Mouse (Mus musculus) brown adipose tissue, adult 24 weeks (tissue): ENCODE measurements at regions not wholly inside any gene's neighbourhood (a gene's known extent, or its start where the extent isn't known, plus 50 kb on each side); places are given as distances from the start of the nearest gene placed in this dataset.

Experiments used
- H3K27ac ChIP-seq: fragments of 200-500 bp; replicated peaks from 2 replicates; pipeline ENCODE4 v1.5.1; 2012; ENCODE audit warnings: low read depth, mild to moderate bottlenecking, low read length
- H3K4me1 ChIP-seq: fragments of 200-500 bp; 2 replicates; pipeline ENCODE4 v1.6.1; 2012; ENCODE audit warnings: low read length, mixed read lengths; ENCODE audit not compliant: control insufficient read depth, insufficient read depth, insufficient read length
- H3K4me3 ChIP-seq: fragments of 200-500 bp; 2 replicates; pipeline ENCODE4 v1.5.1; 2012; ENCODE audit warnings: low read depth, mild to moderate bottlenecking, low read length, moderate library complexity; ENCODE audit not compliant: insufficient read depth

DNA sequence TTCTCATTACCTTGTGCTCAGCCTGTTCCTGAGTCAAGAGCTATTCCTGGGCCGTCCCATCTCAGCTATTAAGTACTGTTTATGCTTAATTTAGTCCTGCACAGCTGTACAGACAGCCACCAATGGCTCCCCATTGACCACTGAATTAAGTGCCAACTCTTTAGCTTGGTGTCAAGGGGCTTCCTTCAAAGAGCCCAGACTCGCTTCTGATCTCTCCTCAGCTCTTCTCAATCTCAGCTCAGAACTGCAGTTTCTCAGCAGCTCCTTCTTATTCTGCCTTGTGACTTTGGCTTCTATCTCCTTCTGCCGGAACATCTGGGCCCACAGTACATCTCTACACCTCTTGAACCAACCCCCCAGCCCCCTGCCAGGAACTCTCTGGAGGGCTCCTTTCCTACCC lies 290.0 kb upstream of the Gm10131 start:
- Histone ChIP-seq H3K4me1 (no peaks in the 10 kb centered on the region), H3K27ac (no peak overlapping the region), H3K4me3 (no peak overlapping the region)

DNA sequence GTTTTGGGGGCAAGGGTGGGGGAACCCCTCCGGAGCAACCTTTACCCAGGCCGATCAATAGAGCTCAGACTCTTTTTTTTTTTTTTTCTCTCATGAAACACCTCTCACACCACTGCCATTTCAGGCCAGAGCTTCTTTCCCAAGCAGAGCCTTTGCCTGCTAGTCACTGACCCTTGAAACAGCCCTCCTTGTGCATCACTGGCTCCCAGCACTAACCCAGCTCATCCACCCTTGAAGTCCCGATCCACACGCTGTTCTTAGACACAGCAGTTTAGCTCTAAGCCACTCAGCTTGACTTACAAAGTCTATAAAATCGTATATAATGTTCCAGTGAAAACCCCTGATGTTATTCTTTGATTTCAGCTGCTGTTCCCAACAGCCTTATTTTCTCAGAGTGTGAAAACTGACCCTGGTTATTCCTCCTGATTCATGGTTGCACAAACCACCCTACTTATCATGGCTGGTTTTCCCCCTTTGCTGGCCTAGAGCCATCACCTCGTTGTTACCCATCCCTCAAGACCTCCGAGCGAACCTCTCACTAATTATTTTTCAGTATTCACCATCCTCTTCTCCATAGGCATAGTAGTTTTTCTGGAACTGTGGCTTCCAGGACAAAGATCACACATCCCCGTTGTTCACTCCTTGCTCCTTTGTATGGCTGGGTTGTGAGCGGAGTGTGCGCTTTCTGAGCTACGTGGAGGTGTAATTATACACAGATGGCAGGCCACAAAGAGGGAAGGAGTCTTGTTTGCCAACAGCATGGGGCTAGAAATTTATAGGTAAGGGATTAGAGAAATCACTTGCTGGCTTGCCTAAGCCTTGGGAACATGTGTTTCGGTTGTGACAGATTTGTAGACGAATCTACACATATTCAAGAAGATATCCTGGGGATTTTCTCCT lies 287.6 kb upstream of the Gm10131 start:
- Histone ChIP-seq H3K27ac (no peak overlapping the region), H3K4me1 (no peaks in the 10 kb centered on the region), H3K4me3 (no peak overlapping the region)

DNA sequence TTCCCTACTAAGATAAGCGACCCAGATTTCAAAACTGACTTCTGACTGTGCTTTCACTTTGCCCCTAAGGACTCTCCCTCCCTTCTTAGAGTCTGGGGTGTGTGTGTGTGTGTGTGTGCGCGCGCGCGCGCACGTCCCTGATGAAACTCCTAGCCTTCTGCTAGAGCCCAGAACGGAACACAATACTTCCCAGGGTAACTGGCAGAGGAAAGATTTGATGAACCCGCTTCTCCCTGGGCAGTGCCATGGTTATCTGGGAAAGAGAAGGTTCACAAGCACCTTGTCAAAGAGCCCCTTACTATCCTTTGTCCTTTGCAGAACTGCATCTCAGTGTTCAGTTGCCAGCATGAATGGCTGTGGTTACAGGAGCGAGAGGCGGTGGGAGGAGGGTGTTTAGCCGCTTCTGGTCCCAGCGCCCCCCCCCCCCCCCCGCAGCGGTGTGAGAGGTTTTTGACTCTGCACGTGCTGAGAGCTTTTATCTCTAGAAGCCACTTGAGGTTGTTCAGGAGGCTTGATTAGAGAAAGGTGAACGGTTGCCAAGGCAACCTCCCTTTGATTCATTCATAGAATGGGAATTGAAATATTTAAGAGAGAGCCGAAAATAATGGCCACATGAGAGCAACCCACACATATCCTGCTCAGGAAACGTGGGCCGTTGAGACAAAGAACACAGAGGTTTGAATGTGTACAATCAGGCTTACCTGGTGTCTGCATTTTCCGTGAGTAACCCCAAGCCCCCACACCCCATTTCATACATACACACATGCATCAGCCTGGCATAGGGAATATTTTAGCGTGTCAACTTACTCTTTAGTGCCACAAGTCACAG lies 286.3 kb upstream of the Gm10131 start:
- no peaks in the 10 kb centered on the region for H3K4me1 ChIP-seq
- H3K27ac ChIP-seq: no peak overlapping the region
- no peak overlapping the region for H3K4me3 ChIP-seq

DNA sequence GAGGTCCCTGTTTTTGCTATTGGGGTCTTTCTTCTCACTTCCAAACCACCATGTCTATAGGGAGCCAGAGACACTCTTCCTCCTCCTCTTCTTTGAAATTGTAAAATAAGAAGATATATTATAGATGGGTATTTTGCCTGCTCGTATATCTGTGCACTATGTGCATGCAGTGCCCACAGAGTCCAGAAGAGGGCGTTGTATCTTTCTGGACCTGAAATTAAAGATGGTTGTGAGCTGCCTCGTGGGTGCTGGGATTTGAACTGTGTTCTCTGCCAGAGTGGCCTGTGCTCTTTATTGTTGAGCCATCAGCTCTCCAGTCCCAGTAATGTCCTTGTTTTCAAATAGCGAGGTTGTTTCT lies 285.7 kb upstream of the Gm10131 start:
- Histone ChIP-seq H3K4me3 (no peak overlapping the region), H3K4me1 (no peaks in the 10 kb centered on the region), H3K27ac (no peak overlapping the region)

DNA sequence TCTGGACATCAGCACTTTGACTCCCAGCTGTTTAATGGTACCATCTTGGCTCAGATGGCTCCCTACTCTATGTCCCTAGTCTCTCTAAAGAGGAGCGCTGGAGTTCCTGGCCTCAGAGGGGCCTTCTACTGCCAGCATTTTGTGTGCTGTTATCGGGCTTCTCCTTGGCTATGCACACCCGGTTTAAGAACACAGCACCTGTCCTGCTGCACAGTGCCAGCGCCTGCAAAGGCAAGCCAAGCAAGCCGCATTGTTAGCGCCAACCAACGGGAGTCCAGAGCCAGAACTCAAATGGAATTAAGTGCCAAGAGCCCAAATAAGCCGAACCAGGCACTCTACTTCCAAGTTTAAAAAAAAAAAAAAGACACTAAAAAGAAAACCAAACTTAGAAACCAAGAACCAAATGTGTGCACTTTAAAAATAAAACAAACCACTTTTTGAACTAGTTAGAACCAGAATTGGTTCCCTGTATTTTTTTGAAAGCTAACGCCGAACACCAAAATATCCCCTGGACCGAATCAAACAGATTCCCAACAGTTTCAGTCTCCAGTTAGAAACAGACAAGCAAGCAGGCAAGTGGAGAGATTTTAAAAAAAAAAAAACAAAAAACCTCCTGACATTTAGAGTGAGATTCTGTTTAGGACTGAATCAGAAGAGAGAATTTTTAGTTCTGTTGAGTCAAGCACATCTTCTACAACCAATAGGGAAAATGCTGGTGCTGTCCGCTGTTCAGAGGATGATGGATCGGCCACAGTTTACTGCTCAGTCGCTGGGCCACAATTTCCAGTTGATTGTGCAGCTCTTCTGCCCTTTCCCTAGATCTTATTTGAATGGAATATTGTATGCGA lies 281.7 kb upstream of the Gm10131 start:
- Histone ChIP-seq H3K4me3 (no peak overlapping the region), H3K27ac (no peak overlapping the region), H3K4me1 (no peaks in the 10 kb centered on the region)

DNA sequence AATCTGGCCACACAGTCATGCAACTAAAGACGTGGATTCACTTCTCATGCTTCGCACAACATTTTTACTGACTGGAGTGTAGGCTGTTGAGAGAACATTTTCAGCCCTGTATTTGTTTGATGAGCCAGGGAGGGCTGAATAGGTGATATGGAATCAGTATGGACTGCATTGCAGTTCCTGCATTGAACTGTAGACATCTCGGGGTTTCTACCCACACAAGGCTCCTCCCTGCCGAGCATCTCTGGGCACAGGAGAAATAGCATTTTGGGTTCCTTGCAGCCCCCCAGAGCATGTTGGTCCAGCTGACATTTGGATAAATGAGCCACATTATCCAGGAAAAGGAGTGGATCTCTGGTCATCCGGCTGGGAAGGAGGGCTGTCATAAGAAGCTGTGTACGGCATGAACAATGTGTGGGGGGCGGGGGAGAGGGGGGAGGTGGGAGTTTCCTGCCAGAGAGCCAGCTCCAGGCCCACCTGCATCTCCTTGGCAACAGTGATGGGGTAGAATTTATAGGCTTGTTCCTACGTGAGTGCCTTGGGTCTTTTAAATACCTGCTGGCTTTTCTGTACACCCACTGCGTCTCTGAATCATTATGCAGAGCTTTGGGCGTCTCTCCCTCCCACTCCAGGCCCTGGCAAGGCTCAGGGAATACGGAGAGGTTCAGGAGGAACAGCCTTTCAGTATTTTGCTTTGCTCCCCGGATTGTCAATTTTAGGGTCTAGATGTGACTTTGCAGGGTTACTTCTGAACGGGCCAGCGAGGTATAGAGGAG lies 280.9 kb upstream of the Gm10131 start:
- Histone ChIP-seq H3K4me1 (no peaks in the 10 kb centered on the region), H3K4me3 (no peak overlapping the region)

DNA sequence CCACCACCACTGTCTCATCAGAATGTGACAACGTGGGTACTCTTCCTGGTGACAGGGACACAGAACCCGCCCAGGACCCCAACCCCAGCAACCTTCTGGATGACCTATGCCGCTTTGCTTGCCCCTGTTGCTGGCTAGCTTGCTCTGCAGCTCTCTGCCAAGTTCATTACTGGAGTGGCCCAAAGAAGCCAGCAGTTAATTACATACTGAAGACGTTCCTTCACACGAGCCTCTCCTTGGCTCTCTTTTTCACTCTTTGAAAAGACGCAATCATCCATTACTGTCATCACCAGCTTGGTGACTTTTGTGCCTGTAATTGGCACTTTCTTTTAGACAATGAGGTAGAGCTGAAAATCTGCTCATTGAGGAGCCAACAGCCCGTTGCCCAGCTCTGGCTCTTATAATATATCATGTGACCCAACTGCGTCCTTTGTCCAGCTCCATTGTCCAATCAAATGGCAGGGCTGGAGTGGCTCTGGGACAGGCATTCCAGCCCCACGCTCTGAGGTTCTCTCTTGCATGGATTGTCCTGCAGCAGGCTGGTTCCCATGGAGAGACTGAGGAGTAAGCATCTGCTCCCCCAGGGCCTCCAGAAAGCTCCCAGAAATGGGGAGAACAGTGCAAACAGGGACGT lies 274.4 kb upstream of the Gm10131 start:
- Histone ChIP-seq H3K27ac (no peak overlapping the region), H3K4me1 (no peaks in the 10 kb centered on the region), H3K4me3 (no peak overlapping the region)

More for the DNA sequence above, 280.9 kb upstream of the Gm10131 start:
- H3K27ac ChIP-seq: no peak overlapping the region

DNA sequence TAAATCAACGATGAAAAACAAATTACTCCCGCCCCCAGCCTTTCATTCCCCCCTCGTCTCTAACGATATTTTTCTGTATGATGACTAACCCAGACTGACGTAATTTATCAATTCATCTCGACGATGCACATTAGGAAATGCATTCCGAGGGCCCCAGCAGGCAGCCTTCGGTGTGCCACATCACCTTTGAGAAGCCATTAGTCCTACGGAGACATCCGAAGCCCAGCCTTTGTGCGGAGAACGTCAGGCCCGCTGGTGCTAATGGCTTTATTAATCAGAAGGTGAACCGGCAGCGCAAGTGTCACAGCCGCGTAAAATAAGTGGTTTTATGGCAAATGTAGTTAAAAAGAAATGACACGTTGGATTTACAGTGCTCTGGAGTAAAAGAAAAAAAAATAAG lies 269.1 kb upstream of the Gm10131 start:
- no peak overlapping the region for H3K27ac ChIP-seq

DNA sequence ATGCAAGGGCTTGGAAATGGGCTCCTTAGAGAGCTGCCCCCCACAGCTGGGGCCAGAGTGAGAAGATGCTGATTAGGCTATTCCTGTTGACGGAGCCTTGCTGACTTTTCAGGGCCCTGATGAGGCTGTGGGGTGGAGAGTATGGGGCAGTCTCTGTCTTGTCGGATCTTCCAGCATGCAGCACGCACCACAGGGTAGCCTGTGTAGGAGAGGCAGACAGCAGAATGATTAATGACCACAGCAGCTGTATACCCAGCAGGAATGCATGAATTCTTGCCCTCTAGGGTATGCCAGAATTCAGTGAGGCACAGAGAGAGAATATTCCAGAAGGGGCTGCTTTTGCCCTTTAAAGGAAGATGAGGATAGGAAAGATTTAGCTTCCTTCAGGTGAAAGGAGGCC lies 265.6 kb upstream of the Gm10131 start:
- Histone ChIP-seq H3K27ac (no peak overlapping the region), H3K4me3 (no peak overlapping the region), H3K4me1 (no peaks in the 10 kb centered on the region; the same call in 1 of the 2 replicates)

More for the DNA sequence above, 269.1 kb upstream of the Gm10131 start:
- Histone ChIP-seq H3K4me1 (no peaks in the 10 kb centered on the region), H3K4me3 (no peak overlapping the region)

DNA sequence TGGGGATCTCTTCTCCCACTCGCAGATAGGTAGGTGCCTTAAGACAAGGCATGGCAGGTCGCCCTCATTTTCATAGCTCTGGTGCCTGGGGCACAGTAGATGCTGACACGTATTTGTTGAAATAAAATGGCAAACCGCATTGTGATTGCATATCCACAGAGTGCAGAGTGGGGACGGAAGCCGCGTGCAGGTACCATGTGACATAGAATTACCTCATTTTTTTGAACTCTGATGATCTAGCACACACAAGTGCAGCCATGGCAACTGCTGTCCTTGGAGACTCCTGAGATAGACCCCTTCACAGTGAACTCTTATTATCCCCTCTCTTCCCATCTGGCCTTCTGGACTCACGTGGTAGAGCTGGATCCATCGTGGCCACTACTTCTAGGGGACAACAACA lies 262.7 kb upstream of the Gm10131 start:
- Histone ChIP-seq H3K4me3 (no peak overlapping the region), H3K4me1 (no peaks in the 10 kb centered on the region; the same call in 1 of the 2 replicates), H3K27ac (no peak overlapping the region)

DNA sequence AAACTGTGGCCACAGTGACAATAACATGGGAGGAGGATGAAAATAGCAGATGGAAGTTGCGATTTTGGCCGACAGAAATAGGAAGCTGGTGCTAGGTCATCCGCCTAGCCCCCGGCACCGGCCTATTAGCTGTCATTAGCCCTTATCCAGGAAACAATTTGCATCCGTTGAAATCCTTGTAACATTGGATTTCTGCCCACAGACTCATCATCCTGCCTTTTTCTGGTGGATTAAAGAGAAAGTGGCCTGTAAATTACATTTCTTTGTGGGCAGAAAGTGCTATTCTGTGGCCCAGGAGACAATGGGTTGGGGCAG lies 261.1 kb upstream of the Gm10131 start:
- Histone ChIP-seq H3K4me1 (no peaks in the 10 kb centered on the region; the same call in 1 of the 2 replicates), H3K27ac (no peak overlapping the region), H3K4me3 (no peak overlapping the region)

DNA sequence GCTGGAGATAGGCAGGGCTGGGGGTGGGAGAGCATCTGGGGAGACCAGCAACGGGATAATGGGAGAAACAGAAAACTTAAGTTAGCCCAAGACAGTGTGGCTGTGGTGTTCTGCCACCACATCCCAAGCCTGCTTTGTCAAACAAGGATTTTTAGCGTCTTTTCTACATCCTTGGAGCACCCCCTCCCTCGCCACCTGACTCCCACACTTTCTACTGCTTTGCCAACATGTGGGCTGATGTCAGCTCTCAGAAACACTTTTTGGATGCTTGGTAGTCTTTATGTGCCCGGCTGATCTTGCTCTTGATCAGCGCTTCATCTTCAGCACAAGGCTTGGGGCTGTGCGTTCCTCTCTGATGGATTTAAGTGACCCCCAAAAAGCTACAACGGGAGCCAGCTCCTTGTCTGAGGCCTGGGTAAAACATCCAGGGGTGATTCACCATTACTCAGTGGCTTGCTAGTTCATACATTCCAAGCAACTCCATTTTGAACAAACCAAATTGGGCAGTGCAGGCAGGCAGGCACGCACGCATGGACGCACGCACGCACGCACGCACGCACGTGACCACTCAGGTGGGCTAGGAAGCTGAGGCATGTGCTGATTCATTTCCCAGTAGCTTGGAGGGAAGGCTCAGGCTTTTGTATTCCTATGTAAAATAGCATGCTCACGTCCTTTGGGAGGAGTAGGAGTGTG lies 260.6 kb upstream of the Gm10131 start:
- Histone ChIP-seq H3K4me3 (no peak overlapping the region), H3K27ac (no peak overlapping the region), H3K4me1 (no peaks in the 10 kb centered on the region; the same call in 1 of the 2 replicates)

DNA sequence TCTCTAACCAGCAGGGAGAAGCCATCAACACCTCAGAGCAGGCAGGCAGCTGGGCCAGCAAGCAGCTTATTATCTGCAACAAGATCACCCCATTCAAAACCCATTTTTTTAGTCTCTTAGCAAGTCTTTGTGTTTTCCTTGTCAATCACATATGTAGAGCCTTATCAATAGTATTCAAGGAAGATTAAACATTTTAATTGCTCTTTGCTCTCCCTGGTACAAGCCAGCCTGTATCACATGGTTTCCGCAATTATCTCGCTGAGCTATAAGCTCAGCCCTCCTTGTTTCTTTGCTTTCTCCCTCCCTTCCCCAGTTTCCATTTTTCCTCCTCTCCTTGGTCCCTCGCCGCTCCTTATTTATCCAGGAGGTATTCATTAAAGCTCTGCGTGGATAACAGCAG lies 259.9 kb upstream of the Gm10131 start:
- Histone ChIP-seq H3K4me3 (no peak overlapping the region), H3K27ac (no peak overlapping the region), H3K4me1 (no peaks in the 10 kb centered on the region; the same call in 1 of the 2 replicates)

DNA sequence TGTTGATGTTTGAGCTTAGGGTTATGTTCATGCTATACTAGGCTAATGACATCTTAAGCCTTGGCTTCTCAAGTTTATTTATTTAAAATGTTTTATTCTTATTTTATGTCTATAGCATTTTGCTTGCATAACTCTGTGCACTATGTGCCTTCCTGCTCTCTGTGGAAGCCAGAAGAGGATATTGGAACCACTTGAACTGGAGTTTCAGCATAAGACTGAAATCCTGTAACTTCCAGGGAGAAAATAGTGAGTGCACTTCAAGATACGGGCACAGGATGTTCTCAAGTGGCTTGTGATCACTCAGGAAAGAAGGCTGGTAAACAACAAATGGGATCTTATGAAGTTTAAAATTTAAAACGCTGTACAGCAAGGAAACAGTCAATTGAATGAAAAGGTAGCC lies 257.0 kb upstream of the Gm10131 start:
- H3K4me1 ChIP-seq: no peaks in the 10 kb centered on the region; the same call in 1 of the 2 replicates
- H3K4me3 ChIP-seq: no peak overlapping the region
- H3K27ac ChIP-seq: no peak overlapping the region
